Mouse (Mus musculus): ENCODE measurements around the gene Dnajb4.

DNA sequence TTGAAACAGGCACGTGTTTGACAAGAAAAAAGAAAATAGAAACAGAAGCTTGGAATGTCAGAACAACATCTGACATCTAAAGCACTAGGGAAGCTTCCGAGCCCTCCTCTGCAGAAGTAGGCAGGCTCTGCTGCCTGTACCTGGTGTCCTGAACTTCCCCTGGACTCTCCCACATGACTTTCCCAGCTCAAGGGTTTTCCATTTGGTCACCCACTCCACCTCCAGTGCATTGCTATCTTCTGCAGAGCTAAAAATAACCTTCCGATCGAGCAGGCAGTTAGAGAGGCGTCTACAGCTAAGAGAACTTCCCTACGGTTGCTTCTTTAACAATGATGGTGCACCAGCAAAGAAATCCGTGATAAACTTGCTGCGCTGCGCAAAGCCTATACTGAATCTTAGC, 76.5 kb downstream of the Dnajb4 start:
- no peak for TF ChIP-seq POLR2A (IDR thresholded peaks at IDR 0.05; ENCODE audit: borderline replicate concordance, extremely low read depth, insufficient read depth, insufficient read length, poor library complexity, severe bottlenecking)
- TF ChIP-seq CTCF (IDR thresholded peaks at IDR 0.05; ENCODE audit: borderline replicate concordance, extremely low read depth, insufficient read depth, insufficient read length) = no peak
